Mouse (Mus musculus): ENCODE measurements around the gene Eral1.

DNA sequence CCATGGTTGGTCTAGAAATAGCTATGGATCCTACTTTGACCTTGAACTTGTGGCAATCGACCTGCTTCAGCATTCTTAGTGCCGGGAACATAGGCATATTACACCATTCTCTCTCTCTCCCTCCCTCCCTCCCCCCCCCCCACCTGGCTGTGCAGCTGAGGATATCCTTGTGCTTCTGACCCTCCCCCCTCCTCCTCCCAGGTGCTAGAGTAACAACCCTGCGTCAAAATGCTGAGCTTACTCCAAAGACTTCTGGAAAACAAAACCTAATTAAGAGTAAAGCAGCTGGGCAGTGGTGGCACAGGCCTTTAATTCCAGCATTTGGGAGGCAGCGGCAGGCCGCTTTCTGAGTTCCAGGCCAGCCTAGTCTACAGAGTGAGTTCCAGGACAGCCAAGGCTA is 11.1 kb downstream of the Eral1 start:
- TF ChIP-seq CTCF (IDR thresholded peaks at IDR 0.05; ENCODE audit: extremely low read depth, insufficient read depth, low read length) (no peak), POLR2A (IDR thresholded peaks at IDR 0.05; ENCODE audit: extremely low read depth, insufficient read depth, low read length) (no peak)
